In genomic region chr3:27709096-27709905, GRCm38 (mm10) we compare ENCODE assay signal across 8 mouse cellular contexts. TPM values are rescaled to one million over a fixed set of nuclear protein-coding genes. Genes with fewer than 3 reads are reported as not detected.
A peak's percentile ranks its signal among the peaks of the same experiment; 100 is the strongest.
DNase-seq lines count a peak whose midpoint lies in the region; ATAC-seq and TF ChIP-seq lines count a peak whose summit lies in the region.

No protein-coding gene starts in this region.

- peak overlapping the region; percentile 94 for H3K9ac ChIP-seq in ES-Bruce4 (ENCODE audit: low read depth, poor library complexity, severe bottlenecking)
- H3K9ac ChIP-seq in heart, embryonic 11.5 days (ENCODE audit: low read depth, low read length), result peak overlapping the region; percentile 98
- H3K9ac ChIP-seq in kidney, postnatal 0 days (ENCODE audit: low read depth, low read length), result peak overlapping the region; percentile 96

- no peaks in the 10 kb centered on the region for H3K36me3 ChIP-seq in ES-Bruce4 (ENCODE audit: control insufficient read depth, insufficient read depth, low read length, poor library complexity, severe bottlenecking)
- H3K36me3 ChIP-seq in heart, embryonic 11.5 days (ENCODE audit: control insufficient read depth, insufficient read depth, low read length), result no peaks in the 10 kb centered on the region
- no peaks in the 10 kb centered on the region for H3K36me3 ChIP-seq in kidney, postnatal 0 days (ENCODE audit: insufficient read depth, low read length)

- H3K4me1 ChIP-seq in ES-Bruce4 (ENCODE audit: control insufficient read depth, insufficient read depth, low read length), result peaks cover 7% of the 10 kb centered on the region
- H3K4me1 ChIP-seq in bone marrow, adult 2 months (ENCODE audit: control insufficient read depth, insufficient read depth, low read length), result no peaks in the 10 kb centered on the region; the same call in 1 of the 2 replicates
- H3K4me1 ChIP-seq in heart, embryonic 11.5 days (ENCODE audit: control insufficient read depth, insufficient read depth, low read length), result peaks cover 32% of the 10 kb centered on the region
- H3K4me1 ChIP-seq in kidney, postnatal 0 days (replicated peaks; ENCODE audit: insufficient read depth, low read length), result peaks cover 31% of the 10 kb centered on the region

- no peaks in the 10 kb centered on the region for H3K9me3 ChIP-seq in ES-Bruce4 (replicated peaks; ENCODE audit: control insufficient read depth, insufficient read depth, low read length, poor library complexity, severe bottlenecking)
- no peaks in the 10 kb centered on the region for H3K9me3 ChIP-seq in heart, embryonic 11.5 days (replicated peaks; ENCODE audit: control insufficient read depth, low read length)
- H3K9me3 ChIP-seq in kidney, postnatal 0 days (replicated peaks; ENCODE audit: low read length), result no peaks in the 10 kb centered on the region

- TF ChIP-seq EP300 in ES-Bruce4 (IDR thresholded peaks at IDR 0.05; ENCODE audit: insufficient read depth, low read depth, low read length), result no peak

- WGBS in bone marrow, adult 2 months, result 52% methylated on average over 22 of the region's 22 CpGs
- WGBS in heart, embryonic 11.5 days (ENCODE audit: insufficient replicate concordance), result 2% methylated on average over 22 of the region's 22 CpGs
- WGBS in kidney, postnatal 0 days, result 2% methylated on average over 22 of the region's 22 CpGs

- TF ChIP-seq POLR2A in ES-Bruce4 (IDR thresholded peaks at IDR 0.05; ENCODE audit: insufficient read depth, low read length), result no peak
- TF ChIP-seq POLR2A in bone marrow, adult 2 months (IDR thresholded peaks at IDR 0.05; ENCODE audit: borderline replicate concordance, control insufficient read depth, low read depth, low read length), result no peak

- peak overlapping the region; percentile 82 for H3K4me2 ChIP-seq in heart, embryonic 11.5 days
- H3K4me2 ChIP-seq in kidney, postnatal 0 days (ENCODE audit: low read length), result peak overlapping the region; percentile 80

- TF ChIP-seq CTCF in ES-Bruce4 (IDR thresholded peaks at IDR 0.05; ENCODE audit: low read depth, low read length), result no peak
- no peak for TF ChIP-seq CTCF in bone marrow, adult 2 months (IDR thresholded peaks at IDR 0.05; ENCODE audit: control insufficient read depth, insufficient read depth, low read length)
- no peak for TF ChIP-seq CTCF in kidney, postnatal 0 days (IDR thresholded peaks at IDR 0.05; ENCODE audit: low read depth)

- peak; percentile 75 for DNase-seq in kidney, postnatal 0 days (ENCODE audit: low spot score)
- peak; percentile 41 for DNase-seq in mesoderm, embryonic 11.5 days (ENCODE audit: low read depth, low spot score)
- no peak for DNase-seq in left cerebral cortex, adult 8-10 months (ENCODE audit: low spot score in 2 of 2)
- DNase-seq in urinary bladder, postnatal 14 days (ENCODE audit: low spot score), result no peak
- DNase-seq in T-cell, adult 2 months (ENCODE audit: low spot score), result no peak

- ATAC-seq in heart, embryonic 11.5 days (replicated peaks; ENCODE audit: insufficient number of reproducible peaks, low FRiP score, low TSS enrichment), result no peak
- peak; percentile 6; the same call in 1 of the 2 replicates for ATAC-seq in kidney, postnatal 0 days (replicated peaks; ENCODE audit: low FRiP score, low read depth)

- H3K4me3 ChIP-seq in ES-Bruce4 (ENCODE audit: low read depth, low read length), result peak overlapping the region; percentile 87
- H3K4me3 ChIP-seq in bone marrow, adult 2 months (replicated peaks; ENCODE audit: control insufficient read depth, low read depth, low read length), result peak overlapping the region; percentile 85
- peak overlapping the region; percentile 88 for H3K4me3 ChIP-seq in heart, embryonic 11.5 days (ENCODE audit: low read depth, low read length)
- peak overlapping the region; percentile 63 for H3K4me3 ChIP-seq in kidney, postnatal 0 days (replicated peaks; ENCODE audit: low read depth, low read length)

- H3K27ac ChIP-seq in ES-Bruce4 (ENCODE audit: insufficient read depth, low read length), result no peak overlapping the region
- no peak overlapping the region for H3K27ac ChIP-seq in bone marrow, adult 2 months (ENCODE audit: control insufficient read depth, insufficient read depth, low read depth, low read length, poor library complexity)
- H3K27ac ChIP-seq in heart, embryonic 11.5 days (ENCODE audit: low read depth, low read length), result peak overlapping the region; percentile 99
- H3K27ac ChIP-seq in kidney, postnatal 0 days, result peak overlapping the region; percentile 95

- H3K27me3 ChIP-seq in ES-Bruce4 (ENCODE audit: control insufficient read depth, insufficient read depth, low read length, poor library complexity, severe bottlenecking), result no peaks in the 10 kb centered on the region; the same call in 1 of the 2 replicates
- H3K27me3 ChIP-seq in heart, embryonic 11.5 days (ENCODE audit: control insufficient read depth, insufficient read depth, low read length), result no peaks in the 10 kb centered on the region
- H3K27me3 ChIP-seq in kidney, postnatal 0 days (ENCODE audit: insufficient read depth, low read length), result no peaks in the 10 kb centered on the region

RNA-seq across cellular contexts. Expression of gene Fndc3b, which starts 1.8 kb away (rescaled TPM):
- 36.7 and 42.6 TPM in 2 replicates for polyA plus RNA-seq in ES-Bruce4 (2011; ENCODE audit: insufficient read depth, insufficient read length, low read depth, missing spikeins)
- polyA plus RNA-seq in bone marrow, adult 2 months (2011; ENCODE audit: insufficient read depth, insufficient read length, low replicate concordance, missing spikeins), result 3.3 and 4.2 TPM in 2 replicates
- 27.5 and 28.6 TPM in 2 replicates for polyA plus RNA-seq in heart, embryonic 11.5 days (2014; fragmentation: Nextera tagmentation; extraction: Ambion mirVana)
- 23.1 and 24.2 TPM in 2 replicates for polyA plus RNA-seq in kidney, postnatal 0 days (2015; fragmentation: Nextera tagmentation; extraction: Ambion mirVana)
- total RNA-seq in left cerebral cortex, adult 8-10 months (2022), result 10 to 100 TPM; 16.6 to 27.2 (median 26.0) TPM

Comparison
In these comparisons a context has a peak if more than half of its experiments do, and no peak if none do; other contexts are left out.
1. H3K27ac ChIP-seq: peak in heart, embryonic 11.5 days (single experiment) and kidney, postnatal 0 days (single experiment); none in ES-Bruce4 (single experiment) and bone marrow, adult 2 months (single experiment).
2. DNase-seq: peak in kidney, postnatal 0 days (single experiment) and mesoderm, embryonic 11.5 days (single experiment); none in left cerebral cortex, adult 8-10 months (0 of 2), urinary bladder, postnatal 14 days (single experiment) and T-cell, adult 2 months (single experiment).
3. Peak in every context shown above with its lines, with median percentiles within 50 percentile points of each other: H3K4me3 ChIP-seq and H3K9ac ChIP-seq.